Mouse (Mus musculus) adrenal gland, adult 8-10 months (tissue): ENCODE results near the gene 9530003J23Rik. TPM values are rescaled to one million over a fixed set of nuclear protein-coding genes. Genes with fewer than 3 reads are reported as not detected.
"Not testable (repeated sequence)": the region's sequence is repeated elsewhere in the genome, so short reads cannot be mapped to it uniquely, and the experiment has no call there.

Experiments
- DNase-seq: peaks from one replicate; pipeline ENCODE4 v3.0.0; 2022
- total RNA-seq, 4 experiments: library from RNA; stranded (reverse); gene quantifications; 2 replicates each; pipeline ENCODE4 v1.2.4; 2022

9530003J23Rik gene
- total RNA-seq, result not detected

GRCm38 (mm10) chr10:117238603-117239002 is at the start of gene 9530003J23Rik:
9530003J23Rik (minus strand) TSS chr10:117238703.
- DNase-seq, result no peak

DNA sequence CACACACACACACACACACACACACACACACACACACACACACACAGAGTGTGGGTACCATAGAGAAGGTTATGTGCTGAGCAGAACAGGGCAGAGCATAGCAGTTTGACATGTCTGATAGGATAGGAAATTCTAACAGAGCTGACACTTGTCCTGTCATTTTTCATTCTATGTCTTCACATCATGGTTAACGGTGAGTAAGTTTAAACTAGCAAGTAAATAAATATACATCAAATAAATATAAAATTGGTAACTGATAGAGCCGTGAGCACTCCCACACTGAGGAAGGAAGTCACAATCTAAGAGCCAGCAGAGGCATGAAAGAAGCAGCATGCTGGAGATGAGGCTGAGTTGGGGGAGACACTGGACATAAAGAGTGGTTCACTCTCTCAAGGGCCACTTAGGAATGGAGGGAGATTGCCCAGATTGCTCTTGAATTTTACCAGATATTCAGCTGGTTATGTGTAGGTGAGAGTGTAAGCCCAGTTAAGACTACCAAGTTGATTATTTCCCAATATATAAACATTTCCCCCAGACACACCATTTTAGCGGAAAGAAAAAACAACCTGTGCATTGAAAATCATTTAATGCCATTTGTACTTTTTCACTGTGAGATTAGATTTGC is 48.8 kb upstream of the 9530003J23Rik start:
- no peak for DNase-seq

DNA sequence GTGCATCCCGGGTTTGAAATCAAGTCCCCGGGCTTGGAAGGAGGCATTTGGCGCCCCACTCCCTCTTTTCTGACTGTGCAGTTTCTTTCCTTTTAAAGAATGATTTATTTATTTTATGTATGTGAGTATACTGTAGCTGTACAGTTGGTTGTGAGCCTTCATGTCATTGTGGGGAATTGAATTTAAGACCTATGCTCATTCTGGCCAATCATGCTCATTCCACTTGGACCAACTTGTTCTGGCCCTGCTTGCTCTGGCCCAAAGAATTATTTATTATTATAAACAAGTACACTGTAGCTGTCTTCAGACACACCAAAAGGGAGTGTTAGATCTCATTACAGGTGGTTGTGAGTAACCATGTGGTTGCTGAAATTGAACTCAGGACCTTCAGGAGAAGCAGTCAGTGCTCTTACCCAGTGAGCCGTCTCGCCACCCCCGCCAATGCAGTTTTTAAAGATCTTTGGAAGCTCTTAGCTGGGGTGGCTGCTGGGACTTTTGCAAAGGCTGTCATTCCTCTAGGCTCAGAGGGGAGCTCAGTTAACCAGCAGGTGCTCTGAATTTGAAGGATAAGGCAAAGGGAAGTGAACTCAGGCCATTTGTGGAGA is 48.0 kb upstream of the 9530003J23Rik start:
- no peak for DNase-seq

DNA sequence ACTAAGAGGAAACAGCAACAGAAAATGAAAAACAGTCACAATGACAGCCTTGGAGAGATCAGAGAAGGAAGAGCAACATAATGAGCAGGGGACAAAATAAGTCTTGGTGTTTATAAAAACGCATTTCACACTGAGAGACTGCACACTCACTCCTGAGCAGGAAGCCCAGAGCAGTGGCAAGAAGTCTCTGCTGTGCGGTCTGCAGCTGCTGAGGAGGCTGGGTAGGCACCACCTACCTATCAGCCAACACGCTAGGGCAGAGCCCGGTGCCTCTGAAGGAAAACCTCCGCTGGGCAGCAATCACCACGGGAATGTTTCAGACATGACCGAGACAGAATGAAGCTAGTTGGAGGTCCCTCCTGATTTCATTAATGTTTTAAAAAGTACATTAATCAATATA is 47.1 kb upstream of the 9530003J23Rik start:
- DNase-seq, result not testable (repeated sequence)

DNA sequence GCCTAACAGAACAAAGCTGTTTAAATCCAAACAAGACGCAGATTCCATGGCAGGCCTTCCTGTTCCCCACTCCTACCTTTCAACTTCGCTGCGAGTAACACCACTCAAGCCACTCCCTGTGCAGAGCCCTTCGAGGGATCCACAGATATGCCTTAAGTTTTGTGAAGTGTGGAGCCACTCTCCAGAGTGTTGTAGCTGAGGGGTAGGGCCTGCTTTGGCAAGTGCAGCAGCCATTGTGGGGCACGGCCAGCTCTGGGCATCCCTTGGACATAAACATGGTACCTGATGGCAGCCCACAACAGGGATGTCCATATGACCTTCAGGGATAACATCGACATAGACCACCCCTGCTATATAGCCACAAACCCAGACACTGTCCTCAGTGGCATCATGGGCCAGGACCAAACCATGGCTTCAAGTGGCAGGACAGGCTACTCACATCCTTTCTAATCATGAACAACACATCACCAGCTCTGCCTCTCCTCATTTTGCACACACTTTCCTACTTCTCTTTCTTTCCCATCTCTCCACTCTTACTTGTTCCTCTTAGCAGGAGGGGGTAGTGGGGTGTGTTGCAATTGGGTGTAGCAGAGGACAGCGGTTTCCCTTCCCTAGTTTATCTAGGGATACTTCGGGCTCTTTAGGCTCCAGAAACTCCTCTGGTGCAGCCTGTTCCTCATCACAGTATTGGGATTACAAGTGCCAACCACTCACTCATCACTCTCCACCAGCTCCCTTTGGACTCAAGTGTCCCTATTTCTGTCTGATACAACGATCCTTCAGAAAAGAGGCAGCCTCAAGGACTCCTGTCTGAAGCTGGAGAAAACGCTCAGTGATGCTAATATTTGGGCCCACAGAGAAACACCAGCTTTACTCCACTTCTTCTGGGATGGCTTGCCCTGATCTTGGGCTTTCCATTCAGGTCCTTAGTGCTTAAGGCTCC is 46.3 kb upstream of the 9530003J23Rik start:
- DNase-seq, result no peak

- DNase-seq, result no peak
Measured at GRCm38 (mm10) chr10:117283871-117284577, 45.5 kb upstream of the 9530003J23Rik start.

- DNase-seq, result not testable (repeated sequence)
Measured at GRCm38 (mm10) chr10:117283196-117283595, 44.7 kb upstream of the 9530003J23Rik start.

- no peak for DNase-seq
Measured at GRCm38 (mm10) chr10:117282551-117282950, 44.0 kb upstream of the 9530003J23Rik start.

- no peak for DNase-seq
Measured at GRCm38 (mm10) chr10:117282049-117282448, 43.5 kb upstream of the 9530003J23Rik start, which contains the start of gene Lyz2. Lyz2 (minus strand) TSS chr10:117282321.

DNA sequence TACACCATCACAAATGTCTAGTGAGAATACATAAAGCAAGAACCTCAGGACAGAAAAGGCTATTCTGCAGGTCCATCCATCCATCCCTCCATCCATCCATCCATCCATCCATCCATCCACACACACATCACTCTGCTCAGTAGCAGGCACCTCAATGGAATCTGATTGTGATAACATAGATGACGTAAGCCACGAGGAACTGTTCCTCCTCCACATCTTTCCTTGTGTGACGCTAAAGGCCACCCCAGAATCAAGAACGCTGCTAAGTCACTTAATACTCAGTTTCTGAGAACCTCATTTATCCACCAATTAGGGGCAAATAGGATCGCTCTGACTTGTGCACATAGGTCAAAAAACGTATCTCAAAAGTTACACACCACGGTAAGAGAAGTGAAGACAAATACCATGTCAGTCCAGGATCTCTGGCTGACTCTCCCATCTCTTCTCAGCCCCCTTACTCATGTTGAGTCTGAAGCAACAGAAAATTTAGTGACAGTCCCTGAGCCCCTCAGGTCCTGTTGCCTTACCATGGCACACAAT is 42.9 kb upstream of the 9530003J23Rik start:
- no peak for DNase-seq

DNA sequence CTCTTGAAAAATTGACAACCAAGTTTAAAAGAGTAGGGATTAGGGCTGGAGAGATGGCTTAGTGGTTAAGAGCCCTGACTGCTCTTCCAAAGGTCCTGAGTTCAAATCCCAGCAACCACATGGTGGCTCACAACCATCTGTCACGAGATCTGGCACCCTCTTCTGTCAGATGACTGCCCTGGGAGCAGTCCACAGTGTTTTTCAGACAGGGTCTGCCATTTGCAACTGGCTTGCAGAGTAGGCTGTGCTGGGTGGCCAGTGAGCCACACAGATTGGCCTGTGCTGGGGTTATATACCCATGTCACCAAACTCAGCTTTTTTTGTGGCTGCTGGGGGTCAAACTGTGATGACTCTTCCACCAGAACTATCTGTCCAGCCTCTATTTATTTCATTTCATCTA is 41.5 kb upstream of the 9530003J23Rik start:
- no peak for DNase-seq

DNA sequence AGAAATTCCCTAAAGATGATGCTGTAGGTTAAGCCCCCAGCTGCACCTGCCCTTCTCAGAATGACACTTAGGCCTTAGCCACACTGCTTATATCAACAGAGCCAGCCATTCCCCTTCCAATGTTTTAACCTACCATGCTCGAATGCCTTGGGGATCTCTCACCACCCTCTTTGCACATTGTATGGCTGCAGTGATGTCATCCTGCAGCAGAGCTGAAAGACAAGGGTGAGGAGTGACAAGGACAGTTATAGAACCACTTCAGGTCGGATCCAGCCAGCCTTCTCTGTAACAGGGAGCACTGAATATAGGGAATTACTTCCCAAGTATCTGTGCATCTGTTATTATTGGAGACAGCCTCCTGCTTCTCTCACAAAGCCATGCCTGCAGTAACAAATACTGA is 40.0 kb upstream of the 9530003J23Rik start:
- not testable (repeated sequence) for DNase-seq

- DNase-seq, result not testable (repeated sequence)
Measured at GRCm38 (mm10) chr10:117277779-117278178, 39.3 kb upstream of the 9530003J23Rik start.

- no peak for DNase-seq
Measured at GRCm38 (mm10) chr10:117275681-117276369, 37.3 kb upstream of the 9530003J23Rik start.

DNA sequence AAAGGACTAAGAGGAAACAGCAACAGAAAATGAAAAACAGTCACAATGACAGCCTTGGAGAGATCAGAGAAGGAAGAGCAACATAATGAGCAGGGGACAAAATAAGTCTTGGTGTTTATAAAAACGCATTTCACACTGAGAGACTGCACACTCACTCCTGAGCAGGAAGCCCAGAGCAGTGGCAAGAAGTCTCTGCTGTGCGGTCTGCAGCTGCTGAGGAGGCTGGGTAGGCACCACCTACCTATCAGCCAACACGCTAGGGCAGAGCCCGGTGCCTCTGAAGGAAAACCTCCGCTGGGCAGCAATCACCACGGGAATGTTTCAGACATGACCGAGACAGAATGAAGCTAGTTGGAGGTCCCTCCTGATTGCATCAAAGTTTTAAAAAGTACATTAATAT is 36.1 kb upstream of the 9530003J23Rik start:
- not testable (repeated sequence) for DNase-seq

DNA sequence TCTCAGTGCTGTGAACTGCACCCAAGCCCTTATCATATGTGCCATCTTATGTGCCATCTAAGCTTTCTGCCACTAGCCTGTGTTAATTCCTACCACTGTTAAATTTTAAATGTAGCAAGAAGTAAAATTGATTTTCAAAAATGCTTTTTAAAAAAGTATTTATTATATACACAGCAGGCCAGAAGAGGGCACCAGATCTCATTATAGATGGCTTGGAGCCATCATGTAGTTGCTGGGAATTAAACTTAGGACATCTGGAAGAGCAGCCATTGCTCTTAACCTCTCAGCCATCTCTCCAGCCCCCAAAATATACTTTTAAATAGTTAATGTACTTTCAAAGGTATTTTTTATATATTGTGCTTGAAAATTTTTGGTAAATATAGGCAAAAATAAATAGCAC is 33.5 kb upstream of the 9530003J23Rik start:
- DNase-seq, result no peak

GRCm38 (mm10) chr10:117259870-117260269 is 21.4 kb upstream of the 9530003J23Rik start:
- DNase-seq, result no peak

DNA sequence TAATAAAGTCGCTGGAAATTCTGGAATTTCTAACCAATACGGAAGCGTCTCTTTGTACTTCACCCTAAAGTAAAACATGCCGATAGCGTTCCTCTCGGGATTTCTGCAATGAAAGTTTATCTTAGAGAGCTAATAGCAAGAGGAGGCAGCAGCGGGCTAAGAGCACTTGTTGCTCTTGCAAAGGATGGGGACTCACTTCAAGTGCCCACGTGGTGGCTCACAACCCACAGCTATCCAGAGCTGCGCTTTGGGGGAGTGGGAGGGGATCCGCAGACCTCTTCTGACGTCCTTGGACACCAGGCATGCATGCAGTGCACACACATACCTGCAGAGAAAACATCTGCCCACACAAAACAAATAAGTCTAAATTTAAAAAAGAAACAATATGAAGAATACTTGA is 2.6 kb downstream of the 9530003J23Rik start:
- DNase-seq, result no peak

DNA sequence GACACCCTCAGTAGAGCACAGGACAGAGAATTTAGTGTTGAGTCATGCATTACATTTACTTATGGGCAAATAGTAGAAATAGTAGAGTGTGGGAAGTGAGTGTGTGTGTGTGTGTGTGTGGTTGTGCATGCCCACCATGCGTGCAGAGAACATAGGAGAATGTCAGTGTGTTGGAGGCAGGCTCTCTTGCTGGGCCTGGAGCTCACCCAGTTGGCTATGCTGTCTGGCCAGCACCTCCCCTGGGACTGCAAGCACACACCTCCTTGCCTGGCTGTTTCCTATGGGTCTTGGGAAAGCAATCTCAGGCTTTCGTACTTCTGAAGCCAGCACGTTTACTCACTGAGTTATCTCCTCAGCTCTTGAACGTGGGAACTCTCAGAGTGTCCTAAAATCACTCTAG is 3.7 kb downstream of the 9530003J23Rik start:
- DNase-seq, result no peak

GRCm38 (mm10) chr10:117229826-117230225 is 8.7 kb downstream of the 9530003J23Rik start:
- DNase-seq, result no peak

- DNase-seq, result no peak
Measured at GRCm38 (mm10) chr10:117226002-117226401, 12.5 kb downstream of the 9530003J23Rik start.

- no peak for DNase-seq
Measured at GRCm38 (mm10) chr10:117225094-117225493, 13.4 kb downstream of the 9530003J23Rik start.
